Mouse (Mus musculus) kidney, adult 2 months (tissue): Measurements from ENCODE around the gene Celf2.

Experiments used
- CTCF ChIP-seq: fragments of 200-500 bp; conservative IDR thresholded peaks from 2 replicates; pipeline ENCODE4 v1.5.1; 2011; ENCODE audit warnings: low read depth, mild to moderate bottlenecking, control low read depth, low read length, moderate library complexity, mixed read lengths; ENCODE audit not compliant: insufficient read depth, insufficient read length
- POLR2A ChIP-seq: fragments of 200-500 bp; IDR thresholded peaks from one replicate; pipeline ENCODE4 v1.6.1; 2011; ENCODE audit warnings: low read depth, low read length, control low read depth

- TF ChIP-seq CTCF (no peak), POLR2A (no peak)
Observed at GRCm38 (mm10) chr2:6651697-6652096, 857.7 kb downstream of the Celf2 start.
